Mouse (Mus musculus) left cerebral cortex, adult 2 months (tissue): ENCODE results near the gene Mark2. TPM values are rescaled to one million over a fixed set of nuclear protein-coding genes. Genes with fewer than 3 reads are reported as not detected.
A peak's percentile ranks its signal among the peaks of the same experiment; 100 is the strongest.

Experiments
- DNase-seq, 2 experiments: peaks; one replicate each; pipeline ENCODE4 v3.0.0; 2021 to 2022; ENCODE audit warnings: low spot score in 2 of 2, mixed read lengths in 1 of 2; ENCODE audit errors: extremely low spot score in 1 of 2
- H3K27ac ChIP-seq: fragments of 200-600 bp; 2 replicates; pipeline ENCODE4 v1.8.1; 2022
- H3K4me3 ChIP-seq: fragments of 200-600 bp; 2 replicates; pipeline ENCODE4 v1.8.1; 2022
- CTCF ChIP-seq: fragments of 200-600 bp; IDR thresholded peaks from 2 replicates; pipeline ENCODE4 v1.8.1; 2022; ENCODE audit warnings: antibody characterized with exemption, mild to moderate bottlenecking, moderate library complexity
- intact Hi-C: fragments of 180-260 bp; cut with DNase I; formaldehyde crosslinking; loops from one replicate; pipeline ENCODE4 v1.15.1; 2025
- total RNA-seq, 2 experiments: library from RNA; stranded (reverse); gene quantifications; 2 replicates each; pipeline ENCODE4 v1.2.3; 2021

The Mark2 gene
- total RNA-seq, 2 experiments from 2014 or later, result 133 to 148 TPM

GRCm38 (mm10) chr19:7320181-7320580, 21.5 kb downstream of the Mark2 start:
- intact Hi-C loops, result no loop called here

GRCm38 (mm10) chr19:7317716-7318115, 23.9 kb downstream of the Mark2 start:
- DNase-seq, result no peak
- Histone ChIP-seq H3K4me3 (no peak overlapping the region), H3K27ac (no peak overlapping the region)
- intact Hi-C loops, result no loop called here
- TF ChIP-seq CTCF, result no peak

More at GRCm38 (mm10) chr19:7320181-7320580, 21.5 kb downstream of the Mark2 start:
- DNase-seq, result no peak
- no peak for TF ChIP-seq CTCF
- Histone ChIP-seq H3K27ac (no peak overlapping the region), H3K4me3 (no peak overlapping the region)

- no peak for DNase-seq
- H3K27ac ChIP-seq, result no peak overlapping the region
- intact Hi-C loops, result no loop called here
- TF ChIP-seq CTCF, result no peak
- H3K4me3 ChIP-seq, result no peak overlapping the region
Measured at GRCm38 (mm10) chr19:7316822-7317221, 24.8 kb downstream of the Mark2 start.

- DNase-seq, result no peak
- TF ChIP-seq CTCF, result no peak
- H3K27ac ChIP-seq, result peak overlapping the region; percentile 21; the same call in 1 of the 2 replicates
- intact Hi-C loops, result no loop called here
- H3K4me3 ChIP-seq, result no peak overlapping the region
Measured at GRCm38 (mm10) chr19:7315587-7315984, 26.1 kb downstream of the Mark2 start.

GRCm38 (mm10) chr19:7314976-7315586, 26.6 kb downstream of the Mark2 start:
- no peak overlapping the region for H3K4me3 ChIP-seq
- intact Hi-C loops, result no loop called here
- no peak for TF ChIP-seq CTCF
- no peak for DNase-seq
- H3K27ac ChIP-seq, result peak overlapping the region; percentile 38; the same call in 1 of the 2 replicates

GRCm38 (mm10) chr19:7313660-7314059, 28.0 kb downstream of the Mark2 start:
- no peak overlapping the region for H3K4me3 ChIP-seq
- intact Hi-C loops, result no loop called here
- TF ChIP-seq CTCF, result no peak
- DNase-seq, result no peak
- H3K27ac ChIP-seq, result no peak overlapping the region

- Histone ChIP-seq H3K27ac (peak overlapping the region; percentile 74), H3K4me3 (no peak overlapping the region)
- no peak for TF ChIP-seq CTCF
- DNase-seq, result no peak
- intact Hi-C loops, result no loop called here
Measured at GRCm38 (mm10) chr19:7311306-7311705, 30.4 kb downstream of the Mark2 start.

GRCm38 (mm10) chr19:7310704-7311103, 31.0 kb downstream of the Mark2 start:
- peak overlapping the region; percentile 74 for H3K27ac ChIP-seq
- no peak overlapping the region for H3K4me3 ChIP-seq
- peak in 1 of 2 experiments; percentile 50 for DNase-seq
- intact Hi-C loops, result no loop called here
- peak; percentile 30 for TF ChIP-seq CTCF

- intact Hi-C loops, result no loop called here
- Histone ChIP-seq H3K27ac (peak overlapping the region; percentile 74), H3K4me3 (no peak overlapping the region)
- no peak for DNase-seq
- TF ChIP-seq CTCF, result no peak
Measured at GRCm38 (mm10) chr19:7309738-7310330, 31.8 kb downstream of the Mark2 start.

GRCm38 (mm10) chr19:7307995-7308770, 33.5 kb downstream of the Mark2 start:
- intact Hi-C loops, result no loop called here
- H3K27ac ChIP-seq, result peak overlapping the region; percentile 66; the same call in 1 of the 2 replicates

GRCm38 (mm10) chr19:7306968-7307367, 34.7 kb downstream of the Mark2 start:
- Histone ChIP-seq H3K27ac (peak overlapping the region; percentile 15; the same call in 1 of the 2 replicates), H3K4me3 (no peak overlapping the region)
- no peak for DNase-seq
- intact Hi-C loops, result no loop called here
- no peak for TF ChIP-seq CTCF

More at GRCm38 (mm10) chr19:7307995-7308770, 33.5 kb downstream of the Mark2 start:
- TF ChIP-seq CTCF, result no peak
- no peak for DNase-seq
- H3K4me3 ChIP-seq, result no peak overlapping the region
